Mouse (Mus musculus): ENCODE data around the gene Fgd1.

The Fgd1 gene

GRCm38 (mm10) chrX:151085599-151085998, 39.6 kb downstream of the Fgd1 start:
- no peak for DNase-seq (ENCODE audit: extremely low spot score, low read depth, low spot score)

- no peak for DNase-seq (ENCODE audit: extremely low spot score, low read depth, low spot score)
These were observed 41.5 kb downstream of the Fgd1 start for GRCm38 (mm10) chrX:151087418-151087817.

DNA sequence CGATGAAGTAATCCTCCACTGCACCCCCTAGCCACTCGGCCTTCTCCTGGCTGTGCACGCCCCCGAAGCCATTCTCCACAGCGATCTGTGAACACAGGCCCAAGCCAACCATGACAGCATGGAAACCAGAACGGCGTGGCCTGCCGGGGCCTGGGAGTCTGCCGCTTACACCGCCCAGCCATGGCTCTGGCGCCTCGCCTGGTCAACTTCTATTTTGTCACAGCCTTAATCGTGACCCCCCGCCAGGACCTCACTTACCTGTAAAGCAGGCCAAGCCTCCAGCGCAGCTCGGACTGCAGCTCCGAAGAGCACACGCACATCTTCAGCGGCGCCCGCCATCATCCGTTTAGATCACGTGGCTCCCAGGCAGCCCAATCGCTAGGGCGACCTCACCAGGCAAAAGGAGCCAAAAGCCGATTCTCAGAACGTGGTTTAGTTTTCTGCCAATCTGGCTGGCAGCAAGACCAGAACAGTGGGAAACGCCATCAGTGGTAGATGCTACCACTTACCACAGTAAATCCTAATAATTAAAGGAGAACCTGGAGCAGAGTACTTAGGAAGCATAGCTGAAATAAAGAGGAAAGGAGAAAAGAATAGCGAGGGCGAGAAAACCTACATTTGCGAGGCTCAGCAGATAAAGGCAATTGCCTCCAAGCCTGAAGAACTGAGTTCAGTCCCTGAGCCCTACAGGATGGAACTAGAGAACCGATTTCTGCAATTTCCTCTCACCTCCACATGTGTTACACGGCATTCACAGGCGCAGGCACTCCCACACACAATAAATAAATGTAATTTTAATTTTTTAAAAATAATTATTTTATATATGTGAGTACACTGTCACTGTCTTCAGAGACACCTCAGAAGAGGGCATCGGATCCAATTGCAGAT, 50.5 kb downstream of the Fgd1 start, which contains the start of gene Tsr2:
Gene Tsr2 (minus strand): TSS at position 373 of the 888 bp plus-strand sequence.
- peak; percentile 37 for DNase-seq (ENCODE audit: extremely low spot score, low read depth, low spot score)

GRCm38 (mm10) chrX:151107301-151108067, 61.5 kb downstream of the Fgd1 start:
- DNase-seq (ENCODE audit: extremely low spot score, low read depth, low spot score) = no peak

- DNase-seq (ENCODE audit: extremely low spot score, low read depth, low spot score) = no peak
These were observed 70.8 kb downstream of the Fgd1 start for GRCm38 (mm10) chrX:151116795-151117194.

- no peak for DNase-seq (ENCODE audit: extremely low spot score, low read depth, low spot score)
These were observed 71.5 kb downstream of the Fgd1 start for GRCm38 (mm10) chrX:151117432-151117831.

DNA sequence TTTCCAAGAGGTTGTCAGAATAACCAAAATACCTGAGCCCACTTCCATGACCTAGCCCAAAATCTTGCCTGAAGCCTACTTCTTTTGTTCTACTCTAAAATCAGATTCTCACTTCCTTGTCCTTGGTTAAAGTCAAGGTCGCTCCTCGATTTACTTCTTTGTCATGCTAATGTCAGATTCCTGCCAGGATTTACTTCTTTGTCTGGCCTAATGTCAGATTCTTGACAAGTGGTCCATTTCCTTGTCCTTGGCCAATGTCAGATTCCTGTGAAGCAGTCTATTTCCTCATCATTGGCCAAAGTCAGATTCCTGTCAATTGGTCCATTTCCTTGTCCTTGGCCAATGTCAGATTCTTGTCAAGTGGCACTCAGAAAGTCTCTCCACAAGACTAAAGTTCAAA, 78.0 kb downstream of the Fgd1 start:
- DNase-seq (ENCODE audit: extremely low spot score, low read depth, low spot score) = no peak

GRCm38 (mm10) chrX:151130493-151130892, 84.5 kb downstream of the Fgd1 start:
- DNase-seq (ENCODE audit: extremely low spot score, low read depth, low spot score) = no peak

DNA sequence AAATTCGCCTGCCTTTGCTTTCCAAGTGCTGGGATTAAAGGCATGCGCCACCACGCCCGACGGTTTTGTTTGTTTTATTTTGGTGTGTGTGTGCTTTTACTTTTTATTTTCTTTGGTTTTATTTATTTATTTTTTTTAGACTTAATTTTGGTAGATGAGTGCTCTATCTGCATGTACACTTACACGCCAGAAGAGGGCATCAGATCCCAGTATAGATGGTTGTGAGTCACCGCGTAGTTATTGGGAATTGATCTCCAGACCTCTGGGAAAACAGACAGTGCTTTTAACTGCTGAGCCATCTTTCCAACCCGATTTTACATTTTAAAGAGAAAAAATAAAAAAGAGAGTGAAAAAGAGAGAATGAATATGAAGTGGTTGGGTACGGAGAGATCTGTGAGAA, 86.8 kb downstream of the Fgd1 start:
- DNase-seq (ENCODE audit: extremely low spot score, low read depth, low spot score) = no peak
